Mouse (Mus musculus) embryonic facial prominence, embryonic 12.5 days (tissue): ENCODE results near the gene Elf5. TPM values are rescaled to one million over a fixed set of nuclear protein-coding genes. Genes with fewer than 3 reads are reported as not detected.
A peak's percentile ranks its signal among the peaks of the same experiment; 100 is the strongest.

Experiments
- ATAC-seq: fragments of 200-750 bp; cut with Nextera tagmentation; 2 replicates; pipeline ENCODE4 v1.8.0; 2017; ENCODE audit not compliant: insufficient number of reproducible peaks, insufficient read depth, low FRiP score, low TSS enrichment
- H3K27ac ChIP-seq: fragments of 300-500 bp; sonication (generic); 2 replicates; pipeline ENCODE4 v1.5.1; 2016; ENCODE audit warnings: mild to moderate bottlenecking
- H3K27me3 ChIP-seq: fragments of 300-500 bp; sonication (generic); 2 replicates; pipeline ENCODE4 v1.6.1; 2016; ENCODE audit warnings: mild to moderate bottlenecking, moderate library complexity
- H3K36me3 ChIP-seq: fragments of 300-500 bp; sonication (generic); 2 replicates; pipeline ENCODE4 v1.6.1; 2016; ENCODE audit warnings: mild to moderate bottlenecking
- H3K4me1 ChIP-seq: fragments of 300-500 bp; sonication (generic); 2 replicates; pipeline ENCODE4 v1.6.1; 2016
- H3K4me2 ChIP-seq: fragments of 300-500 bp; sonication (generic); replicated peaks from 2 replicates; pipeline ENCODE4 v1.6.1; 2016; ENCODE audit warnings: mild to moderate bottlenecking, moderate library complexity
- H3K4me3 ChIP-seq: fragments of 300-500 bp; sonication (generic); 2 replicates; pipeline ENCODE4 v1.5.1; 2016; ENCODE audit warnings: mild to moderate bottlenecking
- H3K9ac ChIP-seq: fragments of 300-500 bp; sonication (generic); 2 replicates; pipeline ENCODE4 v1.6.1; 2016; ENCODE audit warnings: mild to moderate bottlenecking, moderate library complexity
- H3K9me3 ChIP-seq: fragments of 300-500 bp; sonication (generic); 2 replicates; pipeline ENCODE4 v1.6.1; 2016; ENCODE audit warnings: mild to moderate bottlenecking, moderate library complexity
- WGBS: fragments of 180-500 bp; shearing (Covaris S2); methylation state at CpG from one replicate; pipeline ENCODE4 v1.1.7; 2016; 5-methylcytosine and 5-hydroxymethylcytosine counted together
- polyA plus RNA-seq: library from polyadenylated mRNA; unstranded; fragments of >200 nt; fragmentation: Nextera tagmentation; extraction: Ambion mirVana; gene quantifications from 2 replicates; pipeline ENCODE4 v1.2.1, GENCODE M21; 2016

Elf5 gene
- polyA plus RNA-seq, 1 experiment from 2014 or later: 0.90 TPM

DNA sequence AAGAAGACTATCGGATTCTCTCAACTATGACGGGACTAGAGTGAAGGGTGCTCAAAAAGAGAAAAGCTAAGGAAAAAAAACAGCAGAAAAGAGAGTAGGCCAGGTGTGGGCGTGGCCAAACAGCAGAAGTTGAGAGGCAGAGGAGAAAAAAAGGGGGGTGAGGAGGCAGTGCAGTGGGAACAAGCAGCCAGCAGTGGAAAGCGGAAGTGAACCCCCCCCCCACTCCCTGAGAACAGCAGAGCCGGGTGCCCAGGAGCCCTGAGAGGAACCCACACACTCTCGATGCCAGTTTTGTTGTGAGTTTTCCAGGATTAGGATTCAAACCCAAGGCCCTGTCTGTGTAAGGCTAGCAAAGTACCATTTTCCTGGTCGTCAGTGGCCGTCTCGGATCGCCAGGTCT is 47.6 kb downstream of the Elf5 start:
- H3K27me3 ChIP-seq: no peaks in the 10 kb centered on the region
- no peaks in the 10 kb centered on the region for H3K9me3 ChIP-seq
- no peak overlapping the region for H3K4me3 ChIP-seq
- peaks cover 15% of the 10 kb centered on the region for H3K4me1 ChIP-seq
- no peak for ATAC-seq
- peaks cover 52% of the 10 kb centered on the region for H3K36me3 ChIP-seq
- 90% methylated on average over 10 of the region's 10 CpGs for WGBS
- H3K27ac ChIP-seq: no peak overlapping the region
- H3K4me2 ChIP-seq: no peak overlapping the region
- H3K9ac ChIP-seq: no peak overlapping the region

DNA sequence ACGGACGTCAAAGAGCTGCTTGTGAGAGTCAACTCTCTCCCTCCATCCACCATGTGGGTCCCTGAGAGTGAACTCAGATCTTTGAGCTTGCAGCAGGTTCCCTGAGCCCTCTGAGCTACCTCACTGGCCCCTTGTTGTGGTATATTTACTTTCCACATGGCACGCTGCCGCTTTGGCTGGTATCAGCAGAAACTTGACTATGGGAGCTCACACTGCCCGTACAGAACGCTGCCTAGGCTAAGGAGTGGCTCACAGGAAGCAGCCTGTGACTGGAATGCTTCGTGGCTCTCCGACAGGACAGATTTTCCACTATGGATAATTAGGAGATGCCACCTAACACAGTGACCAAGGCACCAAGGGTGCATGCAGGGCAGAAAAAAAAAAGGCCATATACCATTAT is 49.7 kb downstream of the Elf5 start:
- Histone ChIP-seq H3K9ac (no peak overlapping the region), H3K27ac (peak overlapping the region; percentile 88), H3K4me1 (peaks cover 15% of the 10 kb centered on the region), H3K4me2 (0 out of 2 replicates have a peak overlapping the region, but pooled peaks have one; percentile 8), H3K9me3 (no peaks in the 10 kb centered on the region), H3K4me3 (no peak overlapping the region), H3K36me3 (peaks cover 48% of the 10 kb centered on the region), H3K27me3 (no peaks in the 10 kb centered on the region)
- WGBS: 46% methylated on average over 8 of the region's 8 CpGs
- no peak for ATAC-seq

DNA sequence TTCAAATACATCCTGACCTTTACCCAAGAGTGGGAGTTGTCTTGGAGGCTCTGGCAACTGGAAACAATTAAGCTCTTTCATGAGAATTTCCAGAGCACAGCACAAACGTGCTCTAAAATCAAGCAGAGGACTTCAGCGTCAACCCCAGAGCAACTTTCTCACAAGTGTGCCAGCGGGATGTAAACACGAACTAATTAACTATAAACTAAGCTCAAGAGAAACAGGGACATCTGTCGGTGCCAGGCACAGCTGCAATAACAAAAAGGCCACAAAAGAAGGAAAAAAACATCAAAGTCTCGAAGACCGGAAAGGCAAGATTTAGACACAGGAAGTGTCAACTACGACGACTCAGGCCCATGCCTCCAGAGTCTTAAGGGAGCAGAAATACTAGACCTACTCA is 50.3 kb downstream of the Elf5 start:
- peak overlapping the region; percentile 88 for H3K27ac ChIP-seq
- H3K36me3 ChIP-seq: peaks cover 45% of the 10 kb centered on the region

DNA sequence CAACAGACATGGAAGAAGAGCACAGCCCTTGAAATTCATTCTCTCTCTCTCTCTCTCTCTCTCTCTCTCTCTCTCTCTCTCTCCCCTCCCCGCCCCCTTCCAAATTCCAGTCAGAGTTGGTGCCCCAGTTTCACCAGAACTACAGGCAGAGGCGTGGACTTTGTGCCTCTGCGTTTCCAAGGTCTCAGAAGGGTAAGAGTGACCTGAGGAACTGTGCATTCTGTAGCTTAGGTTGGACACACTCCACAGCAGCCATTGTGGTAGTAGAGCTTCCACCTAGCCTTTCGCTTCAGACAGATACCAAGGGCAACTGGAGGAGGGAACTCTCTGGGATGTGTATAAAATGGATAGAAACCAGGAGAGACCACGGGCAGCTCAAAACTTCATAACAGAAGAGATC is 51.3 kb downstream of the Elf5 start:
- no peak for ATAC-seq
- no peak overlapping the region for H3K4me3 ChIP-seq
- peaks cover 55% of the 10 kb centered on the region for H3K36me3 ChIP-seq
- no peaks in the 10 kb centered on the region for H3K9me3 ChIP-seq
- H3K27me3 ChIP-seq: no peaks in the 10 kb centered on the region
- H3K4me2 ChIP-seq: no peak overlapping the region
- peaks cover 15% of the 10 kb centered on the region for H3K4me1 ChIP-seq
- 0 out of 2 replicates have a peak overlapping the region, but pooled peaks have one; percentile 88 for H3K27ac ChIP-seq
- no peak overlapping the region for H3K9ac ChIP-seq
- WGBS: 91% methylated on average over 5 of the region's 5 CpGs

More for the DNA sequence above, 50.3 kb downstream of the Elf5 start:
- no peaks in the 10 kb centered on the region for H3K27me3 ChIP-seq
- 0 out of 2 replicates have a peak overlapping the region, but pooled peaks have one; percentile 8 for H3K4me2 ChIP-seq
- H3K4me3 ChIP-seq: no peak overlapping the region
- peak; percentile 37; the same call in 1 of the 2 replicates for ATAC-seq
- no peaks in the 10 kb centered on the region for H3K9me3 ChIP-seq
- peaks cover 15% of the 10 kb centered on the region for H3K4me1 ChIP-seq
- 9% methylated on average over 9 of the region's 9 CpGs for WGBS
- no peak overlapping the region for H3K9ac ChIP-seq

DNA sequence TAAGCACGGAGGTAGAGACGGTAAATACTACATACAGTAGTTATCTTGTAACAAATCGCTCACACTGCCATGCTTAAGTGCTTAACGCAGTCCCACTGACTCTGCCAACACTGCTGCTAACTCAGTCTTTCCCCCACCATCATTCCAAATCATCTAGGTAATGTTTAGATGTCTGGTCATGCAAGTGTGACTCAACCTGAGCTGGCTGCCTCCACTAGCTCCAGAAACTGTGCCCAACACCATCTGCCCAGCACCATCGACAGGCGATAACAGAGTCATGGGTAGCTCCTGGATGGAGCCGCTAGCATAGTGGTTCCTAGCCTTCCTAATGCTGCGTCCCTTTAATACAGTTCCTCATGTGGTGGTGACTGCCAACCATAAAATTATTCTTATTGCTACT is 53.0 kb downstream of the Elf5 start:
- no peak overlapping the region for H3K4me3 ChIP-seq
- 95% methylated on average over 8 of the region's 8 CpGs for WGBS
- no peak for ATAC-seq

DNA sequence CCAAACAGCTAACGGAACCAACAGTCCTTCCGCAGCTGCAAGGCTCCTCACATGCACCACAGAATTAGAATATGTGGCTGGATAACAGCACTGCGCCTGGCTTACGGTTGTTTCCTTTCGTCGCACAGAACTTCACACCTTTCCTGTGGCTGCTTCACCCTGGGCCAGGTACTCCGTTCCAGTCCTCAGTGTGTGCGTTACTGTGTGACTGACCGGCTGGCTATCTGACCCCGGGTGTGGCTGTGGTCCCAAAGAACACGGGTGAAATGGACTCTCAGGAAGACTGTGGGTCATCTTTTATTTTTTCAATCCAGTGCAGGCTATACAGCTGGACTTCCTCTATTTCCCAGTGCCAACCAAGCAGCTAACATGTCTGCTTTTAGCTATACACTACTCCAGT is 53.9 kb downstream of the Elf5 start:
- ATAC-seq: no peak
- 92% methylated on average over 11 of the region's 11 CpGs for WGBS
- peaks cover 51% of the 10 kb centered on the region for H3K36me3 ChIP-seq
- peaks cover 15% of the 10 kb centered on the region for H3K4me1 ChIP-seq
- H3K9ac ChIP-seq: no peak overlapping the region
- H3K4me2 ChIP-seq: no peak overlapping the region
- no peak overlapping the region for H3K4me3 ChIP-seq
- H3K27ac ChIP-seq: no peak overlapping the region
- H3K9me3 ChIP-seq: no peaks in the 10 kb centered on the region
- no peaks in the 10 kb centered on the region for H3K27me3 ChIP-seq

More for the DNA sequence above, 53.0 kb downstream of the Elf5 start:
- Histone ChIP-seq H3K27ac (no peak overlapping the region), H3K9ac (no peak overlapping the region), H3K27me3 (no peaks in the 10 kb centered on the region), H3K36me3 (peaks cover 53% of the 10 kb centered on the region), H3K4me1 (peaks cover 15% of the 10 kb centered on the region), H3K4me2 (no peak overlapping the region), H3K9me3 (no peaks in the 10 kb centered on the region)

DNA sequence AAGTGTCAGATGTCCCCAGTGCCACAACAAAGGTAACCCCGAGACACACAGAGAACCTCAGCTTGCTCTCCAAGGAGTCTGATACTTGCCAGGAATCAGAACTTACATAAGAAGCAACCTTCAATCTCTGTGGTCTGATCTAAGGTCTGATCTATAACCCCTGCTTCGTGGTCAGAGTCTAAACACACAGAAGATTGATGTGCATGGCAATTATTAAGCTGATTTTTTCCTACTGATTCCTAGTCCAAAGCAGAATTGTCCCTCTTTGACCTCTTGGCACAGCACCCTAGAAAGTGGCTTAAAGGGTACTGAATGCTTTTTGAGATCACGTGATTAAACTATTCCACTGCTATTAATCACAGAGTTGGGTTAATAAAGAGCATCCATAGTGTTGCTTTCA is 54.8 kb downstream of the Elf5 start:
- H3K27ac ChIP-seq: no peak overlapping the region
- no peaks in the 10 kb centered on the region for H3K27me3 ChIP-seq
- H3K4me1 ChIP-seq: peaks cover 12% of the 10 kb centered on the region
- 85% methylated on average over 3 of the region's 3 CpGs for WGBS
- ATAC-seq: no peak
- no peak overlapping the region for H3K4me2 ChIP-seq
- no peaks in the 10 kb centered on the region for H3K9me3 ChIP-seq
- H3K9ac ChIP-seq: no peak overlapping the region
- H3K36me3 ChIP-seq: peaks cover 55% of the 10 kb centered on the region
- no peak overlapping the region for H3K4me3 ChIP-seq

DNA sequence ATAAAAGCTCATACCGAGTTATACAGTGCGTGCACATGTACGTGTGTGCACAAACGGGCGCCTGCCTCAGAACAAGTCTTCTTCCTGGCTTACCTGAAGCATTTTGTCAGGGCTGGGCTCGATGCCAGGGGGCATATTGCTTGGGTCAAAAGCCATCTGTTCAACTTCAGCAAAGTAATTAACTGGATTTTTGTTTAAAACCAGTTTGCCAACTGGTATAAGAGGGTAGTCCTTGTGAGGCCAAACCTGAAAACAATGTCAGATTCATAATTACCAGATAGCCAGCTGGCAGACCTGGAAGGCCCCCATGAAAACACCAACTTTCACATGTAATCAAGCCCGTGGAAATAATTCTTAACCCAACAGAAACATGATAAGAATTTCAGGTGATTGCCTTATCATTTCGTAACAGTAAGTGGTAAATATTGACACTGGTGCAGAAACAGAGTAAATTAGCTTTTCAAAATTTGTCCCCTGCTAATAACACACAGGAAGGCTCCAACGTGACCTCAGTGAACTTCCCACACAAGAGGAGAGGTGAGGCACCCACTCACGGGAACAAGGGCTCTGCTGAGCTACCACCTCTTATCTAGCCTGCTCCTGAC is 55.6 kb downstream of the Elf5 start:
- no peak for ATAC-seq
- peaks cover 55% of the 10 kb centered on the region for H3K36me3 ChIP-seq
- no peak overlapping the region for H3K27ac ChIP-seq
- peaks cover 5% of the 10 kb centered on the region for H3K4me1 ChIP-seq
- no peak overlapping the region for H3K4me2 ChIP-seq
- WGBS: 78% methylated on average over 10 of the region's 10 CpGs
- no peaks in the 10 kb centered on the region for H3K9me3 ChIP-seq
- no peak overlapping the region for H3K4me3 ChIP-seq
- H3K9ac ChIP-seq: no peak overlapping the region
- no peaks in the 10 kb centered on the region for H3K27me3 ChIP-seq

DNA sequence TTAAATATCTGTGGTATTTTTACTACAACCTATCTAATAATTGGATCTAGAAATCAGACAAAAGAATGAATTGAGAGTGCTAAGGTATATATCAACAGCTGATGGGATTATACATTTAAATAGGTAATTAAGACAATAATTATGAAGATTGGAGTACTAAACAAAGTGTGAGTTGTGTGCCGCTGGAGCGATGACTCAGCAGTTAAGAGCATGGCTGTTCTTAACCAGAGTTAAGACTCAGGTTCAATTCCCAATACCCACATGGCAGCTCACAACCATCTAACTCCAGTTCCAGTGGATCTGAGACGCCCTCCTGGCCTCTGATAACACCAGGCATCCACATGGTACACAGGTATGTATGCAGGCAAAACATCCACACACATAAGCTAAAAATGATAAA is 61.9 kb downstream of the Elf5 start:
- Histone ChIP-seq H3K4me2 (no peak overlapping the region), H3K27me3 (no peaks in the 10 kb centered on the region), H3K9ac (no peak overlapping the region), H3K27ac (no peak overlapping the region), H3K4me3 (no peak overlapping the region), H3K36me3 (peaks cover 47% of the 10 kb centered on the region), H3K9me3 (no peaks in the 10 kb centered on the region), H3K4me1 (no peaks in the 10 kb centered on the region)
- ATAC-seq: no peak
- WGBS: 91% methylated on average over 3 of the region's 3 CpGs

DNA sequence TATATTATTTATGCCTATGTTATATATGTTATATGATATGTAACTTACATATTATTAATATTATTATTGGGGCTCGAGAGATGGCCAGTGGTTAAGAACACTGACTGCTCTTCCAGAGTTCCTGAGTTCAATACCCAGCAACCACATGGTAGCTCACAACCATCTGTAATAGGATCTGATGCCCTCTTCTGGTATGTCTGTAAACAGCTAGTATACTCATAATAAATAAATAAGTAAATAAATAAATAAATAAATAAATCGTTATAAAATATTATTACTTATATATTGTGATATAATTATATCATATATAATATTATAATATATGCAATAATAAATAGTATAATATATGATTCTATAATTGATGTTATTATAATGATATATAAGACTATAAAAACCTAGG is 64.7 kb downstream of the Elf5 start:
- Histone ChIP-seq H3K27ac (no peak overlapping the region), H3K4me2 (no peak overlapping the region), H3K27me3 (no peaks in the 10 kb centered on the region), H3K4me1 (no peaks in the 10 kb centered on the region), H3K36me3 (peaks cover 31% of the 10 kb centered on the region), H3K4me3 (no peak overlapping the region), H3K9me3 (no peaks in the 10 kb centered on the region), H3K9ac (no peak overlapping the region)
- no peak for ATAC-seq
- 90% methylated on average over 2 of the region's 2 CpGs for WGBS

DNA sequence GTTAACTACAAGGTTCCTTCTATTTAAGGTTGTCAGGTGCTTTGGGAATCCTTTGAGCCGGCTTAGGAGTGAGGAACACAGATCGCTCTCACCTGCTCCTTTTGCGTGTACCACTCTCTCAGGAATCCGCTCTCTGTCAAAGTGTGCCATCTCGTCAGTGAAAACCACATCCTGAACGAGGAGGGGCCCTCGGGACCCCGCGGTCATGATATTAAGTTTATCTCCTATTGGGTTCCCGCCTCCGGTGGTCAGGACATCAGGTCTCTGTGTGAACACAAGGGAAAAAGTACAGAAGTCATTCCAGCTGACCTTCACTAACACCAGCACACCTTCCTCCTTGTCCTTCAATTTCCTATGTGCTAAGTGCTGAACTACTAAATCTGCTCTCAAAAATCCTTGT is 65.2 kb downstream of the Elf5 start:
- 87% methylated on average over 11 of the region's 11 CpGs for WGBS
- Histone ChIP-seq H3K9me3 (no peaks in the 10 kb centered on the region), H3K36me3 (peaks cover 30% of the 10 kb centered on the region), H3K4me1 (no peaks in the 10 kb centered on the region), H3K4me2 (no peak overlapping the region), H3K27me3 (no peaks in the 10 kb centered on the region), H3K9ac (no peak overlapping the region), H3K27ac (no peak overlapping the region), H3K4me3 (no peak overlapping the region)
- no peak for ATAC-seq

DNA sequence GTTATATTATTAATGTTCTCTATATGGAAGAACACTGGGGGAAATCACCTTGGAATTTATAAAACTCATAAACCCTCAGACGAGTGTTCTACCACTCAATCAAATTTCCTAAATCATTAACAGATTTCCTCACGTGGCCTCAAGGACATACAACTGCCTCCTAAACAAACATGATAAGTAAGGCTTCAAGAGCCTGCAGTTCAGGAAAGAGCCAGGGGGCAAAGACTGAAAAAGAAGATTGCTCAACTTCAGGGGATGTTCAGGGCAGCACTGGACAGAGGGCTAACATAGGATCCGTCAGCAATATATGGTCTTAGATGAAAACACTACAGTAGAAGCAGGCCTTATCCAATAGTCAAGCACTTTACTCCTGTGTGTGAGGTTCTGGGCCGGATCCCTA is 66.0 kb downstream of the Elf5 start:
- no peaks in the 10 kb centered on the region for H3K27me3 ChIP-seq
- H3K9me3 ChIP-seq: no peaks in the 10 kb centered on the region
- H3K9ac ChIP-seq: no peak overlapping the region
- no peaks in the 10 kb centered on the region for H3K4me1 ChIP-seq
- no peak overlapping the region for H3K4me2 ChIP-seq
- no peak for ATAC-seq
- H3K27ac ChIP-seq: no peak overlapping the region
- no peak overlapping the region for H3K4me3 ChIP-seq
- 67% methylated on average over 4 of the region's 4 CpGs for WGBS
- peaks cover 30% of the 10 kb centered on the region for H3K36me3 ChIP-seq
